Mouse (Mus musculus) olfactory bulb, adult 2 months (tissue): Measurements from ENCODE around the gene Elf1.

Experiments
- CTCF ChIP-seq: fragments of 200-500 bp; IDR thresholded peaks from 2 replicates; pipeline ENCODE4 v1.5.1; 2012; ENCODE audit warnings: low read depth, mild to moderate bottlenecking, low read length, moderate library complexity; ENCODE audit not compliant: insufficient read depth
- POLR2A ChIP-seq: fragments of 200-500 bp; IDR thresholded peaks from 2 replicates; pipeline ENCODE4 v1.6.1; 2012; ENCODE audit warnings: mild to moderate bottlenecking, low read depth, low read length, moderate library complexity; ENCODE audit not compliant: insufficient read depth

- TF ChIP-seq CTCF (no peak), POLR2A (no peak)
Observed at GRCm38 (mm10) chr14:79537463-79537862, 56.5 kb downstream of the Elf1 start.
